Mouse (Mus musculus): ENCODE data around the gene Trim30a. TPM values are rescaled to one million over a fixed set of nuclear protein-coding genes. Genes with fewer than 3 reads are reported as not detected.
"Not testable (repeated sequence)": the region's sequence is repeated elsewhere in the genome, so short reads cannot be mapped to it uniquely, and the experiment has no call there.

The Trim30a gene
- polyA plus RNA-seq (2012; rRNA removed) = 11.3 and 12.1 TPM in 2 replicates

GRCm38 (mm10) chr7:104465065-104465744 lies at the start of gene Trim30a:
Gene Trim30a (minus strand): TSS chr7:104465193.
- DNase-seq (ENCODE audit: low spot score) = no peak

- not testable (repeated sequence) for DNase-seq (ENCODE audit: low spot score)
Observed at GRCm38 (mm10) chr7:104507421-104508065, 42.5 kb upstream of the Trim30a start, which contains the start of gene Trim30d. Gene Trim30d (minus strand): TSS chr7:104507849.

GRCm38 (mm10) chr7:104501589-104502371 lies 36.8 kb upstream of the Trim30a start:
- no peak for DNase-seq (ENCODE audit: low spot score)

GRCm38 (mm10) chr7:104501186-104501585 lies 36.2 kb upstream of the Trim30a start:
- not testable (repeated sequence) for DNase-seq (ENCODE audit: low spot score)

GRCm38 (mm10) chr7:104499464-104499863 lies 34.5 kb upstream of the Trim30a start:
- not testable (repeated sequence) for DNase-seq (ENCODE audit: low spot score)

- no peak for DNase-seq (ENCODE audit: low spot score)
Observed at GRCm38 (mm10) chr7:104445961-104446645, 18.9 kb downstream of the Trim30a start.

GRCm38 (mm10) chr7:104404460-104404950 lies 60.5 kb downstream of the Trim30a start:
- no peak for DNase-seq (ENCODE audit: low spot score)

GRCm38 (mm10) chr7:104401140-104401539 lies 63.9 kb downstream of the Trim30a start:
- DNase-seq (ENCODE audit: low spot score) = no peak

GRCm38 (mm10) chr7:104400698-104401097 lies 64.3 kb downstream of the Trim30a start, which contains the start of gene Trim30c:
Gene Trim30c (minus strand): TSS chr7:104400837.
- DNase-seq (ENCODE audit: low spot score) = no peak

GRCm38 (mm10) chr7:104398492-104398891 lies 66.5 kb downstream of the Trim30a start:
- DNase-seq (ENCODE audit: low spot score) = no peak

GRCm38 (mm10) chr7:104369736-104370414 lies 95.1 kb downstream of the Trim30a start, which contains the start of gene Trim30b:
Gene Trim30b (minus strand): TSS chr7:104369884.
- DNase-seq (ENCODE audit: low spot score) = no peak

GRCm38 (mm10) chr7:104366339-104366738 lies 98.7 kb downstream of the Trim30a start:
- no peak for DNase-seq (ENCODE audit: low spot score)

Other genes with a start within 250 kb of the Trim30a start
- 0.62 and 0.98 TPM in 2 replicates for gene Trim6, start 246.4 kb downstream of the Trim30a start, polyA plus RNA-seq (2012; rRNA removed)
- 16.2 and 16.7 TPM in 2 replicates for gene Trim34a, start 220.7 kb downstream of the Trim30a start, polyA plus RNA-seq (2012; rRNA removed)
- gene Trim5, start 177.1 kb downstream of the Trim30a start, polyA plus RNA-seq (2012; rRNA removed) = 2.7 TPM in 2 replicates
- 20.1 and 25.7 TPM in 2 replicates for gene Trim12a, start 149.7 kb downstream of the Trim30a start, polyA plus RNA-seq (2012; rRNA removed)
- 0.37 and 0.48 TPM in 2 replicates for gene Trim34b, start 135.7 kb downstream of the Trim30a start, polyA plus RNA-seq (2012; rRNA removed)
- 11.9 and 14.2 TPM in 2 replicates for gene Trim12c, start 111.8 kb downstream of the Trim30a start, polyA plus RNA-seq (2012; rRNA removed)
- gene Trim30b, start 95.3 kb downstream of the Trim30a start, polyA plus RNA-seq (2012; rRNA removed) = 0.29 and 0.32 TPM in 2 replicates
- gene Trim30c, start 64.4 kb downstream of the Trim30a start, polyA plus RNA-seq (2012; rRNA removed) = 0.29 and 0.34 TPM in 2 replicates
- gene Trim30d, start 42.7 kb upstream of the Trim30a start, polyA plus RNA-seq (2012; rRNA removed) = 7.9 and 8.7 TPM in 2 replicates
- gene Olfr651, start 84.9 kb upstream of the Trim30a start, polyA plus RNA-seq (2012; rRNA removed) = not detected in 2 replicates
- not detected in 2 replicates for gene Olfr652, start 95.7 kb upstream of the Trim30a start, polyA plus RNA-seq (2012; rRNA removed)
- not detected in 2 replicates for gene Olfr653, start 112.1 kb upstream of the Trim30a start, polyA plus RNA-seq (2012; rRNA removed)
- not detected in 2 replicates for gene Olfr654, start 121.8 kb upstream of the Trim30a start, polyA plus RNA-seq (2012; rRNA removed)
- gene Olfr655, start 136.6 kb upstream of the Trim30a start, polyA plus RNA-seq (2012; rRNA removed) = not detected in 2 replicates
- gene Olfr656, start 148.8 kb upstream of the Trim30a start, polyA plus RNA-seq (2012; rRNA removed) = not detected in 2 replicates
- not detected in 2 replicates for gene Olfr657, start 159.6 kb upstream of the Trim30a start, polyA plus RNA-seq (2012; rRNA removed)
- gene Olfr658, start 182.1 kb upstream of the Trim30a start, polyA plus RNA-seq (2012; rRNA removed) = not detected in 2 replicates
- gene Olfr659, start 201.6 kb upstream of the Trim30a start, polyA plus RNA-seq (2012; rRNA removed) = not detected in 2 replicates
- gene Olfr661, start 221.3 kb upstream of the Trim30a start, polyA plus RNA-seq (2012; rRNA removed) = not detected in 2 replicates

All from urinary bladder, adult 2 months (tissue).